In genomic region chr1:171220871-171221270, GRCm38 (mm10) we compare ENCODE assay signal across 1 mouse cellular context.
TF ChIP-seq lines count a peak whose summit lies in the region.

No protein-coding gene starts in this region.

TF ChIP-seq in MEL, 35 proteins besides CTCF, POLR2A, EP300 and RAD21 (continued from another document):
- TF ChIP-seq GABPA (IDR thresholded peaks at IDR 0.05; ENCODE audit: low read depth, low read length) (no peak), RCOR1 (IDR thresholded peaks at IDR 0.05; ENCODE audit: low read depth, low read length) (no peak), MAX (IDR thresholded peaks at IDR 0.05; ENCODE audit: low read length) (no peak), UBTF (IDR thresholded peaks at IDR 0.05; ENCODE audit: borderline replicate concordance, insufficient read depth, low read depth, low read length) (no peak), USF1 (IDR thresholded peaks at IDR 0.05; ENCODE audit: low read depth, low read length) (no peak), ELF1 (IDR thresholded peaks at IDR 0.05; ENCODE audit: low read depth, low read length) (no peak), POLR2AphosphoS5 (IDR thresholded peaks at IDR 0.05; ENCODE audit: borderline replicate concordance, low read depth, low read length) (no peak), ZC3H11A (IDR thresholded peaks at IDR 0.05; ENCODE audit: low read depth, low read length) (peak; percentile 81), ZKSCAN1 (IDR thresholded peaks at IDR 0.05; ENCODE audit: low read depth, low read length) (no peak), HCFC1 (IDR thresholded peaks at IDR 0.05; ENCODE audit: low read depth, low read length) (no peak), MEF2A (IDR thresholded peaks at IDR 0.05; ENCODE audit: extremely low read depth, insufficient replicate concordance, low read depth, low read length, poor library complexity, severe bottlenecking) (no peak), ETS1 (IDR thresholded peaks at IDR 0.05; ENCODE audit: low read depth, low read length) (no peak), NELFE (IDR thresholded peaks at IDR 0.05; ENCODE audit: low read depth, low read length) (no peak), SIN3A (IDR thresholded peaks at IDR 0.05; ENCODE audit: low read length) (no peak), KAT2A (conservative IDR thresholded peaks at IDR 0.05; ENCODE audit: low read depth, low read length) (no peak), E2F4 (IDR thresholded peaks at IDR 0.05; ENCODE audit: borderline replicate concordance, low read depth, low read length) (no peak), POLR2AphosphoS2 (IDR thresholded peaks at IDR 0.05; ENCODE audit: low read length) (no peak), MXI1 (IDR thresholded peaks at IDR 0.05; ENCODE audit: low read depth, low read length) (no peak), ZMIZ1 (IDR thresholded peaks at IDR 0.05; ENCODE audit: low read depth, low read length) (no peak), BHLHE40 (IDR thresholded peaks at IDR 0.05; ENCODE audit: borderline replicate concordance, low read depth, low read length) (no peak), TAL1 (IDR thresholded peaks at IDR 0.05; ENCODE audit: low read length) (no peak), MYB (IDR thresholded peaks at IDR 0.05; ENCODE audit: low read depth, low read length) (no peak), TCF12 (IDR thresholded peaks at IDR 0.05; ENCODE audit: low read depth, low read length) (no peak), MYC (IDR thresholded peaks at IDR 0.05; ENCODE audit: low read depth, low read length) (0 out of 2 replicates have a peak, but pooled peaks have one; percentile 51), SMC3 (IDR thresholded peaks at IDR 0.05; ENCODE audit: low read depth, low read length) (peak; percentile 98), NRF1 (IDR thresholded peaks at IDR 0.05; ENCODE audit: insufficient read depth, low read depth, low read length, poor library complexity, severe bottlenecking) (no peak), GATA1 (IDR thresholded peaks at IDR 0.05; ENCODE audit: low read depth, low read length) (no peak), MAFK (IDR thresholded peaks at IDR 0.05; ENCODE audit: borderline replicate concordance, low read depth, low read length) (no peak), CHD1 (IDR thresholded peaks at IDR 0.05; ENCODE audit: low read depth, low read length) (no peak), CHD2 (IDR thresholded peaks at IDR 0.05; ENCODE audit: low read length) (no peak), TBP (IDR thresholded peaks at IDR 0.05; ENCODE audit: low read depth, low read length) (peak; percentile 57; the same call in 1 of the 2 replicates)
